Comparison of ENCODE assay signal across 20 mouse cellular contexts in the genomic region with DNA sequence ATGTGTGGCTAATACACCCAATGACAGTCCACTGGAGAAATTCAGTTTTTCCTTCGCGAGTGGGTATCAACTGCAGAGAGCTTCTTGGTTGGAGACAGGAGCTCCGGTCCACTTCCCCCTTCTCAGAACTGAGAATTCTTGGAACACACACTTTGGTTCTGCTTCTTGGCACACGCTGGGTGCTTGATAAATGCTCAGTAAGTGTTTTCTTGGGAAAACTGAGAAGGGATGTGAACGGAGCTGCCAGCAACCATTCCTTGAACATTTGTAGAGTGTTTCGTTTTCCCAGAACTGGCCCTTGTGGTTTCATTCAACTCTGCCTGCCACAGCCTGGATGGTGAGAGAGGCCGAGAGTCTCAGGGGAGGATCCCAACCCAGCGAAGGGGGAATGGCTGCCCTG. TPM values are rescaled to one million over a fixed set of nuclear protein-coding genes. Genes with fewer than 3 reads are reported as not detected.
DNase-seq lines count a peak whose midpoint lies in the region; ATAC-seq and TF ChIP-seq lines count a peak whose summit lies in the region.
"Had no signal": no experiment of that assay in that cellular context is flagged by ENCODE, and none has a peak within 500 bp of the region (broad histone marks: within the 10 kb centered on the region; RNA-seq: fewer than 3 reads in every experiment).

No protein-coding gene starts in this region.

- 70% methylated on average over 8 of the region's 8 CpGs for WGBS in heart, embryonic 10.5 days
- 50% methylated on average over 8 of the region's 8 CpGs for WGBS in kidney, adult 2 months
- 81% methylated on average over 8 of the region's 8 CpGs for WGBS in forebrain, embryonic 16.5 days
- 78% methylated on average over 8 of the region's 8 CpGs for WGBS in hindbrain, embryonic 12.5 days

- H3K27me3 ChIP-seq in heart, embryonic 10.5 days (ENCODE audit: insufficient read depth, poor library complexity, severe bottlenecking), result peaks cover 52% of the 10 kb centered on the region
- H3K27me3 ChIP-seq in kidney, adult 2 months (replicated peaks; ENCODE audit: control insufficient read depth, insufficient read depth, low read length), result no peaks in the 10 kb centered on the region
- peaks cover 4% of the 10 kb centered on the region for H3K27me3 ChIP-seq in forebrain, embryonic 16.5 days (replicated peaks; ENCODE audit: control insufficient read depth, insufficient read depth, low read length)
- peaks cover 5% of the 10 kb centered on the region for H3K27me3 ChIP-seq in hindbrain, embryonic 12.5 days

- no peak overlapping the region for H3K4me2 ChIP-seq in forebrain, embryonic 16.5 days (ENCODE audit: low read length)
- H3K4me2 ChIP-seq in hindbrain, embryonic 12.5 days (replicated peaks), result no peak overlapping the region
- H3K4me2 ChIP-seq: embryonic facial prominence, embryonic 13.5 days; heart, embryonic 13.5 days had no signal

- no peaks in the 10 kb centered on the region for H3K36me3 ChIP-seq in heart, embryonic 10.5 days
- no peaks in the 10 kb centered on the region for H3K36me3 ChIP-seq in kidney, adult 2 months (ENCODE audit: control insufficient read depth, insufficient read depth, low read length)
- no peaks in the 10 kb centered on the region for H3K36me3 ChIP-seq in forebrain, embryonic 16.5 days (ENCODE audit: control insufficient read depth, insufficient read depth)
- no peaks in the 10 kb centered on the region for H3K36me3 ChIP-seq in hindbrain, embryonic 12.5 days
- H3K36me3 ChIP-seq: embryonic facial prominence, embryonic 13.5 days; forebrain, embryonic 10.5 days; heart, embryonic 13.5 days had no signal

- no peak for TF ChIP-seq CTCF in kidney, adult 2 months (conservative IDR thresholded peaks at IDR 0.05; ENCODE audit: insufficient read depth, insufficient read length, low read depth, low read length)

- H3K27ac ChIP-seq in heart, embryonic 10.5 days, result no peak overlapping the region
- H3K27ac ChIP-seq in kidney, adult 2 months (ENCODE audit: insufficient read depth, low read depth, low read length), result no peak overlapping the region
- no peak overlapping the region for H3K27ac ChIP-seq in forebrain, embryonic 16.5 days (ENCODE audit: low read length)
- H3K27ac ChIP-seq in hindbrain, embryonic 12.5 days, result no peak overlapping the region
- H3K27ac ChIP-seq: embryonic facial prominence, embryonic 13.5 days; forebrain, embryonic 10.5 days; heart, embryonic 13.5 days had no signal

- no peak overlapping the region for H3K9ac ChIP-seq in forebrain, embryonic 16.5 days (replicated peaks; ENCODE audit: low read depth, low read length)
- H3K9ac ChIP-seq in hindbrain, embryonic 12.5 days, result no peak overlapping the region
- H3K9ac ChIP-seq: embryonic facial prominence, embryonic 13.5 days; heart, embryonic 13.5 days had no signal

- DNase-seq in heart, adult 11 months, result peak; percentile 90
- no peak for DNase-seq in heart, embryonic 10.5 days (ENCODE audit: low spot score)
- peak; percentile 67 for DNase-seq in kidney, adult 2 months
- no peak for DNase-seq in kidney, postnatal 4 days
- DNase-seq in MEL-GATA-1-ER (ENCODE audit: extremely low read depth, low read depth), result peak; percentile 24
- DNase-seq in brain, adult 2 months (ENCODE audit: low read depth, low spot score), result peak; percentile 12
- DNase-seq: adrenal gland, postnatal 10 days; cerebellum, adult 11-12 months; cerebellum, adult 9-10 months; cerebellum, postnatal 25 days had no signal

- peaks cover 5% of the 10 kb centered on the region for H3K4me1 ChIP-seq in heart, embryonic 10.5 days
- H3K4me1 ChIP-seq in kidney, adult 2 months (ENCODE audit: control insufficient read depth, insufficient read depth, low read length), result no peaks in the 10 kb centered on the region; the same call in 1 of the 2 replicates
- peaks cover 32% of the 10 kb centered on the region for H3K4me1 ChIP-seq in forebrain, embryonic 16.5 days (replicated peaks; ENCODE audit: control insufficient read depth, insufficient read depth, low read length)
- H3K4me1 ChIP-seq in hindbrain, embryonic 12.5 days, result peaks cover 17% of the 10 kb centered on the region

- no peak overlapping the region for H3K4me3 ChIP-seq in heart, embryonic 10.5 days
- H3K4me3 ChIP-seq in kidney, adult 2 months (ENCODE audit: insufficient read depth, low read depth, low read length), result no peak overlapping the region
- no peak overlapping the region for H3K4me3 ChIP-seq in forebrain, embryonic 16.5 days (replicated peaks; ENCODE audit: low read length)
- H3K4me3 ChIP-seq in hindbrain, embryonic 12.5 days, result no peak overlapping the region
- H3K4me3 ChIP-seq: embryonic facial prominence, embryonic 13.5 days; forebrain, embryonic 10.5 days; heart, embryonic 13.5 days had no signal

- no peak for TF ChIP-seq POLR2A in kidney, adult 2 months (IDR thresholded peaks at IDR 0.05; ENCODE audit: low read depth, low read length)

- no peak for ATAC-seq in forebrain, embryonic 16.5 days
- no peak for ATAC-seq in hindbrain, embryonic 12.5 days (ENCODE audit: low FRiP score)
- ATAC-seq: forebrain, embryonic 14.5 days; hindbrain, embryonic 16.5 days; inflammation-experienced regulatory T-cells, adult 6 months; intestine, postnatal 0 days had no signal

- H3K9me3 ChIP-seq in heart, embryonic 10.5 days, result no peaks in the 10 kb centered on the region
- H3K9me3 ChIP-seq in forebrain, embryonic 16.5 days (ENCODE audit: control insufficient read depth, low read length), result no peaks in the 10 kb centered on the region
- H3K9me3 ChIP-seq in hindbrain, embryonic 12.5 days (replicated peaks), result no peaks in the 10 kb centered on the region
- H3K9me3 ChIP-seq: embryonic facial prominence, embryonic 13.5 days; forebrain, embryonic 10.5 days; heart, embryonic 13.5 days had no signal

RNA-seq across cellular contexts. Expression of a gene that starts 43.7 kb away (rescaled TPM):
- polyA plus RNA-seq in heart, embryonic 10.5 days (2016; fragmentation: Nextera tagmentation; extraction: Ambion mirVana), result 0.21 and 1.1 TPM in 2 replicates
- polyA plus RNA-seq in kidney, adult 2 months (2012; rRNA removed), result 0.31 and 0.45 TPM in 2 replicates
- polyA plus RNA-seq in forebrain, embryonic 16.5 days (2015; fragmentation: Nextera tagmentation; extraction: Ambion mirVana), result 0.16 and 0.33 TPM in 2 replicates
- polyA plus RNA-seq in hindbrain, embryonic 12.5 days (2016; fragmentation: Nextera tagmentation; extraction: Ambion mirVana), result 0.25 and 0.35 TPM in 2 replicates
- polyA plus RNA-seq: C2C12 had no signal

Comparison
In these comparisons a context has a peak if more than half of its experiments do, and no peak if none do; other contexts are left out.
1. DNase-seq: peak in heart, adult 11 months (single experiment), kidney, adult 2 months (single experiment), MEL-GATA-1-ER (single experiment) and brain, adult 2 months (single experiment); none in heart, embryonic 10.5 days (single experiment) and kidney, postnatal 4 days (0 of 2).